Mouse (Mus musculus) B cell, adult 2 months (primary cell): Measurements from ENCODE around the gene Tspan3.

Experiments
- DNase-seq, 2 experiments: peaks; one replicate each; pipeline ENCODE4 v3.0.0; 2022

The Tspan3 gene

DNA sequence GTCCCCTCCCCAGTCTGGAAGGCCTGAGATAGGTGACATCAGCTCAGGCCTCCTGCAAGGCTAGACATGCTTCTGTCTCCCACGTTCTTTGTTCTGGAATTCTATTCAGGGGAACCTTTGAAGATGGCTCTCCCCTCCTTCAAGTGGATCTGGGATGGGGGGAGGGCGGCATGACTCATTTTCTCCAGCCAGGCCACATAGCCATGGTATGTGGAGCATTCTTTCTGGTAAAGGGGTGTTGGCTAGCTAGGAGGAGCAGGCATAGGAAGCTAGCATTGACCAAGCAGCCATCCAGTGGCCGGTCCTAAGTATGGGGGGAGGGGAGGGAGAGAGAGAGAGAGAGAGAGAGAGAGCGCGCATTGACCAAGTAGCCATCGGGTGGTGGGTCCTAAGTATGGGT is 57.8 kb downstream of the Tspan3 start:
- no peak for DNase-seq

- no peak for DNase-seq
These were observed 58.8 kb downstream of the Tspan3 start for GRCm38 (mm10) chr9:56106274-56107072.

DNA sequence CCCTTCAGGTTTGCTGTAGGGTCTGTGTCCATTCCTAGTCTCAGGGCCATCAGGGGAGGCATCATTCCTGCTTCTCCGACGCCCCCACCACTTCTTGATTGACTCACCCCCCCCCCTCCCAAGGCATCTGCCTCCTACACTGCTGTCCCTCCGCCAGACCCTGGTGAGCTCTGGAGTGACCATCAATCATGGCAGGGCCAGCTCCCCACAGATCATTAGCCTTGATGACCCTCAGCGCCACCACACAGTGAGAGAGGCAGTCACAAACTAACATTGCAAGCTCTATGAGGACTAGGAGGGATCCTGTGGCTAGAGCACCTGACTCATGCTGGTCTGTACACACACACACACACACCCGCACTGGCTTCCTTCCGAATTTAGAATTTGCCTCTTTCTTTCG is 60.4 kb downstream of the Tspan3 start:
- DNase-seq = no peak

GRCm38 (mm10) chr9:56101022-56101421 is 64.3 kb downstream of the Tspan3 start:
- DNase-seq = no peak

GRCm38 (mm10) chr9:56100041-56100522 is 65.2 kb downstream of the Tspan3 start:
- DNase-seq = peak; percentile 53 to 59

GRCm38 (mm10) chr9:56097584-56098298 is 67.5 kb downstream of the Tspan3 start:
- peak; percentile 47 to 54 for DNase-seq

GRCm38 (mm10) chr9:56092102-56092501 is 73.2 kb downstream of the Tspan3 start:
- peak; percentile 68 to 70 for DNase-seq

DNA sequence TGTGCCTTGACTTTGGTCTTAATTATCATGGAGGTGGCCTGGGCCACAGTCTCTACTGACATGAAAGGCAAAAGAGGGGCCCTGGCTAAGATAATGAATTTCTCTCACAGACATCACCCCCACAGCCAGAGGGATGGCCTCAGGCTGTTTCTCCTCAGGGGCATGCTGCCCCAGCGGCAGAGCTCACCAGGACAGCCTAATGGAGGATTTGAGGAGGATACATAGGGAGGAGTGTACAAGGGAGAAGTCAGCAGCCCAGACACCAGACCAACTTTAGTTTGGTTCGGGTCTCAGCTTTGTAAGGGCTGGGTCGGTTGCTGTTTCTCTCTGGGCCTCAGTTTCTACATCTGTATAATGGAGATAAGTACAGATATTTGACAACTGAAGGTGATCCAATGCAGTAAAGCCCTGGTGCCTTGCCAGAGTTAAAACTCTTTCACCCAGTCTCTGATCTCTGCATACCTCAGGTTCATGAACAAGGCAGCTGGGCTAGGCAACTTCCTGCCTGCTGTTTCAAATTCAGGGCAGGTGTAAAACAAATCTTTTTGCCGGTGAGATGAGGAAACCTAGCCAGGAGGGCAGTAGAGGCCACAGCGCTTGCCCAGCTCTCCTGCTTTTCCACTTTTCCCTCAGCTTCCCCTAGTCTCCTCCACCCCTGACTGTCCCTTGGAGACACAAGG is 74.6 kb downstream of the Tspan3 start:
- peak; percentile 23 to 42 for DNase-seq

DNA sequence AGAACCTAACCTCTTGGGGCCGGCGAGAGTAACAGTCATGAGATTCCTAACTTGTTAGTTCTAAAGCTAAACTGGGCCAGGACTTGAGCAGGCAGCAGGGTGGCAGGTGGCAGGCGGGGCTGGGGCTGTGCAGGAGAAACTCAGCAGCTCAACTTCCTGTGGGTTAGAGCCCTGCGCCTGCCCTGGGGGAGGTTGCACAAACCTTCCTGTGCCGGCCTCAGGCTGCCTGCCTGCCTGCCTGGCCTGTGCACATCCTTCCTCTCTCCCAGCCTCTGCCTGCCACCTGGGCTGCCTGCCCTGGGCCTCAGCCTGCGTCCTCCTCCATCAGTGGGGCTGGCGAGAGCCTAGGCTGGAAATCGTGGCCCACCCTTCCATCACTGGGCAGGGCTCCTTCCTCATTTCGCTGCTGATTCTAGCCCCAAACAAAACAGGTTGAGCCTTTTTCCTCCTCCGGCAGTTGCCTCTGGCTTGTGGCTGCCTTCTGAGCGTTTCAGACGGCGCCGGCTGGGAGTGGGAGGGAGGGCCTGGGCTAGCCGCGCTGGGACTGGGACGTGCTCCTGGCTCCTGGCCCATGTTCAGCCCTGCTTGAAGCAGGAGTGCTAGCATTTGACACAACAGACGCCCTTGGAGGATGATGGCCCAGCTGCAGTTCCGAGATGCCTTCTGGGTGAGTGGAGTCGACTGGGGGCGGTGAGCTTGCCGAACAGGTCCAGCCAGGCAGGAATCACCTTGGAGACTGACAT is 75.3 kb downstream of the Tspan3 start, which contains the start of gene Pstpip1:
TSS of gene Pstpip1 (plus strand) at position 185 of the 743 bp plus-strand sequence.
- DNase-seq = peak; percentile 77 to 78

- DNase-seq = no peak
These were observed 78.8 kb downstream of the Tspan3 start for GRCm38 (mm10) chr9:56086524-56086923.
